Mouse (Mus musculus) midbrain, postnatal 0 days (tissue): ENCODE measurements around the gene Daam2. TPM values are rescaled to one million over a fixed set of nuclear protein-coding genes. Genes with fewer than 3 reads are reported as not detected.
A peak's percentile ranks its signal among the peaks of the same experiment; 100 is the strongest.

ENCODE experiments used
- ATAC-seq: fragments of 200-750 bp; cut with Nextera tagmentation; 2 replicates; pipeline ENCODE4 v1.8.0; 2017; ENCODE audit warnings: moderate number of reproducible peaks, mild to moderate bottlenecking, moderate TSS enrichment, moderate library complexity; ENCODE audit not compliant: low FRiP score
- DNase-seq: peaks from one replicate; pipeline ENCODE4 v3.0.0-alpha.2; 2015; ENCODE audit warnings: low spot score
- H3K27ac ChIP-seq: fragments of 300-500 bp; sonication (generic); 2 replicates; pipeline ENCODE4 v1.5.1; 2014; ENCODE audit warnings: low read depth, mild to moderate bottlenecking, low read length, mixed read lengths
- H3K27me3 ChIP-seq: fragments of 300-500 bp; sonication (generic); 2 replicates; pipeline ENCODE4 v1.6.1; 2014; ENCODE audit warnings: low read length, control low read depth, mixed read lengths; ENCODE audit not compliant: insufficient read depth
- H3K36me3 ChIP-seq: fragments of 300-500 bp; sonication (generic); 2 replicates; pipeline ENCODE4 v1.6.1; 2014; ENCODE audit warnings: low read length, control low read depth, mixed read lengths; ENCODE audit not compliant: insufficient read depth
- H3K4me1 ChIP-seq: fragments of 300-500 bp; sonication (generic); 2 replicates; pipeline ENCODE4 v1.6.1; 2014; ENCODE audit warnings: mild to moderate bottlenecking, control low read depth, antibody characterized with exemption, low read length, mixed read lengths; ENCODE audit not compliant: insufficient read depth
- H3K4me2 ChIP-seq: fragments of 300-500 bp; sonication (generic); 2 replicates; pipeline ENCODE4 v1.6.1; 2014; ENCODE audit warnings: low read depth, mild to moderate bottlenecking, low read length, mixed read lengths; ENCODE audit not compliant: poor library complexity, severe bottlenecking
- H3K4me3 ChIP-seq: fragments of 300-500 bp; sonication (generic); 2 replicates; pipeline ENCODE4 v1.5.1; 2014; ENCODE audit warnings: low read depth, mild to moderate bottlenecking, low read length, moderate library complexity
- H3K9ac ChIP-seq: fragments of 300-500 bp; sonication (generic); replicated peaks from 2 replicates; pipeline ENCODE4 v1.6.1; 2014; ENCODE audit warnings: mild to moderate bottlenecking, low read length, moderate library complexity, mixed read lengths; ENCODE audit not compliant: poor library complexity, severe bottlenecking
- H3K9me3 ChIP-seq: fragments of 300-500 bp; sonication (generic); 2 replicates; pipeline ENCODE4 v1.6.1; 2016; ENCODE audit warnings: low read length, control low read depth
- CTCF ChIP-seq: IDR thresholded peaks from 2 replicates; pipeline ENCODE4 v1.5.1; 2016; ENCODE audit warnings: antibody characterized with exemption, mild to moderate bottlenecking
- WGBS: fragments of 180-500 bp; shearing (Covaris S2); extraction: QIAGEN DNeasy Blood & Tissue Kit; methylation state at CpG from one replicate; pipeline ENCODE4 v1.1.7; 2014; 5-methylcytosine and 5-hydroxymethylcytosine counted together
- polyA plus RNA-seq: library from polyadenylated mRNA; unstranded; fragments of >200 nt; fragmentation: Nextera tagmentation; extraction: Ambion mirVana; gene quantifications from 2 replicates; pipeline ENCODE4 v1.2.1, GENCODE M21; 2015
- total RNA-seq: library from RNA; depleted of rRNA; stranded (reverse); fragments of >200 nt; gene quantifications from 2 replicates; pipeline ENCODE4 v1.2.3, GENCODE M21; 2014; rRNA removed

Gene Daam2
- 12.5 and 12.9 TPM in 2 replicates for total RNA-seq
- 1.4 and 1.7 TPM in 2 replicates for polyA plus RNA-seq

- peaks cover 5% of the 10 kb centered on the region; the same call in 1 of the 2 replicates for H3K4me1 ChIP-seq
- H3K4me3 ChIP-seq, result peak within 1 kb of the TSS; percentile 32
- WGBS, result 4% methylated on average over 38 of the region's 38 CpGs
- H3K27me3 ChIP-seq, result peaks cover 16% of the 10 kb centered on the region; the same call in 1 of the 2 replicates
- ATAC-seq (peak; percentile 56; the same call in 1 of the 2 replicates), DNase-seq (peak; percentile 51)
- no peaks in the 10 kb centered on the region for H3K36me3 ChIP-seq
- peak within 1 kb of the TSS; percentile 59 for H3K4me2 ChIP-seq
- no peak within 1 kb of the TSS for H3K9ac ChIP-seq
- no peak for TF ChIP-seq CTCF
- no peaks in the 10 kb centered on the region for H3K9me3 ChIP-seq
- no peak within 1 kb of the TSS for H3K27ac ChIP-seq
Observed at GRCm38 (mm10) chr17:49563830-49564470, at the start of gene Daam2. Gene Daam2 (minus strand): TSS chr17:49564343.

- Histone ChIP-seq H3K27ac (no peak overlapping the region), H3K9me3 (no peaks in the 10 kb centered on the region; the same call in 1 of the 2 replicates), H3K9ac (no peak overlapping the region), H3K27me3 (no peaks in the 10 kb centered on the region), H3K4me3 (no peak overlapping the region), H3K4me2 (no peak overlapping the region), H3K36me3 (no peaks in the 10 kb centered on the region), H3K4me1 (no peaks in the 10 kb centered on the region)
- ATAC-seq (no peak), DNase-seq (peak; percentile 39)
- 49% methylated on average over 8 of the region's 8 CpGs for WGBS
- TF ChIP-seq CTCF, result 0 out of 2 replicates have a peak, but pooled peaks have one; percentile 2
Observed at GRCm38 (mm10) chr17:49610296-49610695, 46.2 kb upstream of the Daam2 start.

- no peaks in the 10 kb centered on the region for H3K4me1 ChIP-seq
- no peak for ATAC-seq
- TF ChIP-seq CTCF, result no peak
- H3K4me2 ChIP-seq, result no peak overlapping the region
- WGBS, result 26% methylated on average over 7 of the region's 7 CpGs
- H3K27me3 ChIP-seq, result no peaks in the 10 kb centered on the region
- H3K9ac ChIP-seq, result no peak overlapping the region
- H3K4me3 ChIP-seq, result no peak overlapping the region
- no peak overlapping the region for H3K27ac ChIP-seq
- H3K36me3 ChIP-seq, result no peaks in the 10 kb centered on the region
- no peaks in the 10 kb centered on the region; the same call in 1 of the 2 replicates for H3K9me3 ChIP-seq
- DNase-seq, result peak; percentile 8
Observed at GRCm38 (mm10) chr17:49607351-49608027, 43.3 kb upstream of the Daam2 start.

GRCm38 (mm10) chr17:49605397-49605796 is 41.3 kb upstream of the Daam2 start:
- no peak for ATAC-seq

GRCm38 (mm10) chr17:49590051-49590450 is 25.9 kb upstream of the Daam2 start:
- ATAC-seq, result no peak
- Histone ChIP-seq H3K36me3 (no peaks in the 10 kb centered on the region), H3K27me3 (no peaks in the 10 kb centered on the region), H3K9me3 (no peaks in the 10 kb centered on the region), H3K4me1 (no peaks in the 10 kb centered on the region), H3K4me3 (no peak overlapping the region), H3K9ac (no peak overlapping the region), H3K4me2 (no peak overlapping the region), H3K27ac (no peak overlapping the region)
- TF ChIP-seq CTCF, result no peak
- DNase-seq, result peak; percentile 36
- WGBS, result 46% methylated on average over 8 of the region's 8 CpGs

More at GRCm38 (mm10) chr17:49605397-49605796, 41.3 kb upstream of the Daam2 start:
- no peak for TF ChIP-seq CTCF
- Histone ChIP-seq H3K4me2 (no peak overlapping the region), H3K27ac (no peak overlapping the region), H3K4me1 (no peaks in the 10 kb centered on the region), H3K9me3 (no peaks in the 10 kb centered on the region; the same call in 1 of the 2 replicates), H3K36me3 (no peaks in the 10 kb centered on the region), H3K9ac (no peak overlapping the region), H3K27me3 (no peaks in the 10 kb centered on the region), H3K4me3 (no peak overlapping the region)
- 84% methylated on average over 4 of the region's 4 CpGs for WGBS
- DNase-seq, result no peak

- Histone ChIP-seq H3K4me3 (no peak overlapping the region), H3K4me2 (no peak overlapping the region), H3K9me3 (no peaks in the 10 kb centered on the region), H3K4me1 (no peaks in the 10 kb centered on the region), H3K27me3 (no peaks in the 10 kb centered on the region), H3K27ac (no peak overlapping the region), H3K36me3 (no peaks in the 10 kb centered on the region), H3K9ac (no peak overlapping the region)
- ATAC-seq (no peak), DNase-seq (no peak)
- TF ChIP-seq CTCF, result no peak
- WGBS, result 79% methylated on average over 11 of the region's 11 CpGs
Observed at GRCm38 (mm10) chr17:49582471-49582870, 18.3 kb upstream of the Daam2 start.
